8 mouse cellular contexts compared by ENCODE assay signal in genomic region chr15:99972989-99973911, GRCm38 (mm10). TPM values are rescaled to one million over a fixed set of nuclear protein-coding genes. Genes with fewer than 3 reads are reported as not detected.
DNase-seq lines count a peak whose midpoint lies in the region; ATAC-seq lines count a peak whose summit lies in the region.

No protein-coding gene starts in this region.

- H3K27ac ChIP-seq in forebrain, embryonic 16.5 days (ENCODE audit: low read length), result peak overlapping the region; percentile 97
- H3K27ac ChIP-seq in limb, embryonic 13.5 days, result peak overlapping the region; percentile 98
- peak overlapping the region; percentile 96 for H3K27ac ChIP-seq in midbrain, embryonic 13.5 days

- intact Hi-C loops in heart, postnatal 25 days (cut with DNase I), result no loop called here

- peak overlapping the region; percentile 94 for H3K4me2 ChIP-seq in forebrain, embryonic 16.5 days (ENCODE audit: low read length)
- H3K4me2 ChIP-seq in limb, embryonic 13.5 days (replicated peaks), result peak overlapping the region; percentile 75
- H3K4me2 ChIP-seq in midbrain, embryonic 13.5 days (replicated peaks), result peak overlapping the region; percentile 93

- H3K4me1 ChIP-seq in forebrain, embryonic 16.5 days (replicated peaks; ENCODE audit: control insufficient read depth, insufficient read depth, low read length), result peaks cover 9% of the 10 kb centered on the region
- H3K4me1 ChIP-seq in limb, embryonic 13.5 days, result peaks cover 10% of the 10 kb centered on the region; the same call in 1 of the 2 replicates
- peaks cover 10% of the 10 kb centered on the region for H3K4me1 ChIP-seq in midbrain, embryonic 13.5 days (replicated peaks)

- DNase-seq in heart, adult 11 months, result peak; percentile 94
- no peak for DNase-seq in heart, postnatal 25 days (ENCODE audit: low spot score)
- peak; percentile 62 for DNase-seq in c-Kit-positive CD71-positive TER-119-positive erythroid progenitor cells, embryonic 14.5 days (ENCODE audit: low spot score)
- peak; percentile 64 for DNase-seq in induced T-regulatory cell, adult 2 months (ENCODE audit: low read depth)
- peak; percentile 8 to 11 for DNase-seq in spleen, postnatal 14 days (ENCODE audit: low spot score in 2 of 2)

- no peaks in the 10 kb centered on the region for H3K9me3 ChIP-seq in forebrain, embryonic 16.5 days (ENCODE audit: control insufficient read depth, low read length)
- H3K9me3 ChIP-seq in limb, embryonic 13.5 days, result no peaks in the 10 kb centered on the region
- H3K9me3 ChIP-seq in midbrain, embryonic 13.5 days, result no peaks in the 10 kb centered on the region

- no peaks in the 10 kb centered on the region for H3K27me3 ChIP-seq in forebrain, embryonic 16.5 days (replicated peaks; ENCODE audit: control insufficient read depth, insufficient read depth, low read length)
- H3K27me3 ChIP-seq in limb, embryonic 13.5 days, result no peaks in the 10 kb centered on the region
- H3K27me3 ChIP-seq in midbrain, embryonic 13.5 days, result no peaks in the 10 kb centered on the region

- H3K9ac ChIP-seq in forebrain, embryonic 16.5 days (replicated peaks; ENCODE audit: low read depth, low read length), result peak overlapping the region; percentile 86
- H3K9ac ChIP-seq in limb, embryonic 13.5 days, result peak overlapping the region; percentile 88
- peak overlapping the region; percentile 88 for H3K9ac ChIP-seq in midbrain, embryonic 13.5 days (replicated peaks)

- peak; percentile 76 for ATAC-seq in forebrain, embryonic 16.5 days
- ATAC-seq in limb, embryonic 13.5 days (ENCODE audit: low FRiP score, low read depth), result peak; percentile 83
- ATAC-seq in midbrain, embryonic 13.5 days, result peak; percentile 92

- no peaks in the 10 kb centered on the region for H3K36me3 ChIP-seq in forebrain, embryonic 16.5 days (ENCODE audit: control insufficient read depth, insufficient read depth)
- no peaks in the 10 kb centered on the region for H3K36me3 ChIP-seq in limb, embryonic 13.5 days
- H3K36me3 ChIP-seq in midbrain, embryonic 13.5 days, result no peaks in the 10 kb centered on the region

- H3K4me3 ChIP-seq in forebrain, embryonic 16.5 days (replicated peaks; ENCODE audit: low read length), result peak overlapping the region; percentile 98
- H3K4me3 ChIP-seq in limb, embryonic 13.5 days, result peak overlapping the region; percentile 92
- peak overlapping the region; percentile 96 for H3K4me3 ChIP-seq in midbrain, embryonic 13.5 days (replicated peaks)

- WGBS in forebrain, embryonic 16.5 days, result under 1% methylated on average over 83 of the region's 84 CpGs
- WGBS in limb, embryonic 13.5 days, result under 1% methylated on average over 78 of the region's 84 CpGs
- WGBS in midbrain, embryonic 13.5 days, result under 1% methylated on average over 78 of the region's 84 CpGs

RNA-seq across cellular contexts. Expression of gene Larp4, which starts 3.4 kb away (rescaled TPM):
- 10 to 100 TPM; 57.7 to 64.3 TPM for total RNA-seq in heart, postnatal 25 days (2021)
- polyA plus RNA-seq in forebrain, embryonic 16.5 days (2015; fragmentation: Nextera tagmentation; extraction: Ambion mirVana), result 27.4 and 31.5 TPM in 2 replicates
- 28.0 and 28.5 TPM in 2 replicates for polyA plus RNA-seq in limb, embryonic 13.5 days (2015; fragmentation: Nextera tagmentation; extraction: Ambion mirVana)
- 25.1 and 27.1 TPM in 2 replicates for polyA plus RNA-seq in midbrain, embryonic 13.5 days (2015; fragmentation: Nextera tagmentation; extraction: Ambion mirVana)

RNA-seq across cellular contexts. Expression of gene Fam186a, which starts 6.4 kb away (rescaled TPM):
- total RNA-seq in heart, postnatal 25 days (2021), result under 1 TPM; 0.06 to 0.10 TPM
- polyA plus RNA-seq in forebrain, embryonic 16.5 days (2015; fragmentation: Nextera tagmentation; extraction: Ambion mirVana), result not detected in 2 replicates
- polyA plus RNA-seq in limb, embryonic 13.5 days (2015; fragmentation: Nextera tagmentation; extraction: Ambion mirVana), result 0.11 and 0.31 TPM in 2 replicates
- polyA plus RNA-seq in midbrain, embryonic 13.5 days (2015; fragmentation: Nextera tagmentation; extraction: Ambion mirVana), result not detected in 2 replicates
